In the genomic region with DNA sequence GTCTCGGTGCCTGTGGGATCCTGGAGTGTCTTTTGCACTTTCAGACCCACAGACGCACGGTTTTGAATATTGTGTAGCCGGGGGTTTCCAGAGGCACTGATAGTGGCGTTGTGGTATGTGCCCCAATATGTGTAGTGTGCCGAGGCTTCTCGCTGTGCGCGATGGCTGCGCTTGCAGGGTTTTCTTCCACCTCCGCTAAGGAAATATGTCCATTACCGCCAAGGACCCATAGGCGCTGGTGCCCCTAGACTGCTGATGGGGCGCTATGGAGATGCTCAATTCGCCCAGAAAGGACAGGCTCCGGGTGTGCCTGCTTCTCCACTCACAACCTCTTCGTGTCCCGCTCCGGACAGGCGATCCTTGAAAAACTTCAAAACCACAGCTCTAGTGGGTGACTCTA, we compare ENCODE assay signal across 8 mouse cellular contexts. TPM values are rescaled to one million over a fixed set of nuclear protein-coding genes. Genes with fewer than 3 reads are reported as not detected.
DNase-seq lines count a peak whose midpoint lies in the region; ATAC-seq and TF ChIP-seq lines count a peak whose summit lies in the region.
"Had no signal": no experiment of that assay in that cellular context is flagged by ENCODE, and none has a peak within 500 bp of the region (broad histone marks: within the 10 kb centered on the region; RNA-seq: fewer than 3 reads in every experiment).

No protein-coding gene starts in this region.

- peak overlapping the region; percentile 71 for H3K27ac ChIP-seq in embryonic facial prominence, embryonic 15.5 days (replicated peaks)
- peak overlapping the region; percentile 90 for H3K27ac ChIP-seq in intestine, embryonic 14.5 days (ENCODE audit: low read depth)
- H3K27ac ChIP-seq in limb, embryonic 12.5 days, result peak overlapping the region; percentile 97
- peak overlapping the region; percentile 93 for H3K27ac ChIP-seq in neural tube, embryonic 14.5 days (ENCODE audit: low read depth, low read length)

- H3K9me3 ChIP-seq in E14TG2a.4 (ENCODE audit: low read length), result no peaks in the 10 kb centered on the region
- H3K9me3 ChIP-seq in embryonic facial prominence, embryonic 15.5 days (replicated peaks), result no peaks in the 10 kb centered on the region
- H3K9me3 ChIP-seq in intestine, embryonic 14.5 days (ENCODE audit: control insufficient read depth, low read length), result no peaks in the 10 kb centered on the region
- no peaks in the 10 kb centered on the region for H3K9me3 ChIP-seq in limb, embryonic 12.5 days
- no peaks in the 10 kb centered on the region for H3K9me3 ChIP-seq in neural tube, embryonic 14.5 days (ENCODE audit: control insufficient read depth, low read length)

- no peak for ATAC-seq in embryonic facial prominence, embryonic 15.5 days (ENCODE audit: insufficient number of reproducible peaks, low FRiP score, low TSS enrichment, low read depth)
- ATAC-seq in intestine, embryonic 14.5 days (replicated peaks; ENCODE audit: low FRiP score, low TSS enrichment, low read depth), result no peak
- ATAC-seq in limb, embryonic 12.5 days (ENCODE audit: insufficient number of reproducible peaks, insufficient read depth, low FRiP score, low TSS enrichment, low read depth), result no peak; the same call in 1 of the 2 replicates
- no peak for ATAC-seq in neural tube, embryonic 14.5 days (ENCODE audit: low read depth)

- H3K27me3 ChIP-seq in E14TG2a.4 (ENCODE audit: insufficient read depth, low read length), result peaks cover 63% of the 10 kb centered on the region
- peaks cover 17% of the 10 kb centered on the region for H3K27me3 ChIP-seq in embryonic facial prominence, embryonic 15.5 days
- peaks cover 14% of the 10 kb centered on the region; the same call in 1 of the 2 replicates for H3K27me3 ChIP-seq in intestine, embryonic 14.5 days (replicated peaks; ENCODE audit: control insufficient read depth, insufficient read depth, low read length)
- peaks cover 17% of the 10 kb centered on the region; the same call in 1 of the 2 replicates for H3K27me3 ChIP-seq in limb, embryonic 12.5 days
- no peaks in the 10 kb centered on the region; the same call in 1 of the 2 replicates for H3K27me3 ChIP-seq in neural tube, embryonic 14.5 days (ENCODE audit: control insufficient read depth, insufficient read depth, low read length)

- WGBS in embryonic facial prominence, embryonic 15.5 days, result 2% methylated on average over 20 of the region's 20 CpGs
- under 1% methylated on average over 20 of the region's 20 CpGs for WGBS in intestine, embryonic 14.5 days
- 1% methylated on average over 20 of the region's 20 CpGs for WGBS in limb, embryonic 12.5 days
- 2% methylated on average over 20 of the region's 20 CpGs for WGBS in neural tube, embryonic 14.5 days

- H3K4me2 ChIP-seq in embryonic facial prominence, embryonic 15.5 days (replicated peaks), result peak overlapping the region; percentile 96
- peak overlapping the region; percentile 83 for H3K4me2 ChIP-seq in intestine, embryonic 14.5 days (ENCODE audit: low read length)
- peak overlapping the region; percentile 89 for H3K4me2 ChIP-seq in limb, embryonic 12.5 days
- H3K4me2 ChIP-seq in neural tube, embryonic 14.5 days (ENCODE audit: low read depth, low read length), result peak overlapping the region; percentile 81

- peak overlapping the region; percentile 59 for H3K9ac ChIP-seq in embryonic facial prominence, embryonic 15.5 days
- peak overlapping the region; percentile 73 for H3K9ac ChIP-seq in intestine, embryonic 14.5 days (ENCODE audit: low read length)
- peak overlapping the region; percentile 89 for H3K9ac ChIP-seq in limb, embryonic 12.5 days (replicated peaks)
- H3K9ac ChIP-seq in neural tube, embryonic 14.5 days (replicated peaks; ENCODE audit: low read depth, low read length), result peak overlapping the region; percentile 88

- peak overlapping the region; percentile 84 for H3K4me3 ChIP-seq in E14TG2a.4 (replicated peaks; ENCODE audit: low read length)
- peak overlapping the region; percentile 76 for H3K4me3 ChIP-seq in embryonic facial prominence, embryonic 15.5 days (replicated peaks)
- H3K4me3 ChIP-seq in intestine, embryonic 14.5 days (ENCODE audit: low read depth, low read length), result peak overlapping the region; percentile 76
- peak overlapping the region; percentile 77 for H3K4me3 ChIP-seq in limb, embryonic 12.5 days (replicated peaks)
- peak overlapping the region; percentile 81 for H3K4me3 ChIP-seq in neural tube, embryonic 14.5 days (ENCODE audit: low read depth, low read length)

- H3K36me3 ChIP-seq in E14TG2a.4 (ENCODE audit: insufficient read depth, low read length), result no peaks in the 10 kb centered on the region
- no peaks in the 10 kb centered on the region for H3K36me3 ChIP-seq in embryonic facial prominence, embryonic 15.5 days
- H3K36me3 ChIP-seq in intestine, embryonic 14.5 days (ENCODE audit: control insufficient read depth, insufficient read depth, low read length), result no peaks in the 10 kb centered on the region
- peaks cover 3% of the 10 kb centered on the region; the same call in 1 of the 2 replicates for H3K36me3 ChIP-seq in limb, embryonic 12.5 days
- H3K36me3 ChIP-seq in neural tube, embryonic 14.5 days (ENCODE audit: control insufficient read depth, insufficient read depth, low read length), result no peaks in the 10 kb centered on the region

- peaks cover 8% of the 10 kb centered on the region for H3K4me1 ChIP-seq in E14TG2a.4 (replicated peaks; ENCODE audit: low read depth, low read length)
- H3K4me1 ChIP-seq in embryonic facial prominence, embryonic 15.5 days, result peaks cover 13% of the 10 kb centered on the region; the same call in 1 of the 2 replicates
- H3K4me1 ChIP-seq in intestine, embryonic 14.5 days (replicated peaks; ENCODE audit: control insufficient read depth, insufficient read depth, low read length), result peaks cover 10% of the 10 kb centered on the region
- H3K4me1 ChIP-seq in limb, embryonic 12.5 days (replicated peaks), result peaks cover 34% of the 10 kb centered on the region
- H3K4me1 ChIP-seq in neural tube, embryonic 14.5 days (ENCODE audit: control insufficient read depth, insufficient read depth, low read length), result no peaks in the 10 kb centered on the region; the same call in 1 of the 2 replicates

- no peak for TF ChIP-seq CTCF in E14TG2a.4 (conservative IDR thresholded peaks at IDR 0.05; ENCODE audit: low read length)

- DNase-seq in adrenal gland, postnatal 25 days, result peak; percentile 6
- DNase-seq in intestine, embryonic 14.5 days (ENCODE audit: low spot score), result peak; percentile 77
- no peak for DNase-seq in natural killer cell, adult 2 months (ENCODE audit: low spot score in 2 of 2)

RNA-seq across cellular contexts. Expression of a gene that starts 1.0 kb away (rescaled TPM):
- total RNA-seq in adrenal gland, postnatal 25 days (2021), result 4.2 and 5.9 TPM in 2 replicates
- polyA plus RNA-seq in embryonic facial prominence, embryonic 15.5 days (2015; fragmentation: Nextera tagmentation; extraction: Ambion mirVana), result 5.4 and 6.7 TPM in 2 replicates
- polyA plus RNA-seq in intestine, embryonic 14.5 days (2014; fragmentation: Nextera tagmentation; extraction: Ambion mirVana), result 14.9 and 17.2 TPM in 2 replicates
- polyA plus RNA-seq in limb, embryonic 12.5 days (2016; fragmentation: Nextera tagmentation; extraction: Ambion mirVana), result 19.6 and 23.7 TPM in 2 replicates
- polyA plus RNA-seq in neural tube, embryonic 14.5 days (2014; fragmentation: Nextera tagmentation; extraction: Ambion mirVana), result 20.7 TPM in 2 replicates
- total RNA-seq: liver, adult 2 months had no signal
- polyA plus RNA-seq: liver, adult 2 months had no signal

Comparison
In these comparisons a context has a peak if more than half of its experiments do, and no peak if none do; other contexts are left out.
1. DNase-seq: peak in adrenal gland, postnatal 25 days (single experiment) and intestine, embryonic 14.5 days (single experiment); none in natural killer cell, adult 2 months (0 of 2).
2. Peak in every context shown above with its lines, with median percentiles within 50 percentile points of each other: H3K4me3 ChIP-seq, H3K27ac ChIP-seq, H3K4me2 ChIP-seq and H3K9ac ChIP-seq.